Mouse (Mus musculus): ENCODE measurements around the gene Gse1. TPM values are rescaled to one million over a fixed set of nuclear protein-coding genes. Genes with fewer than 3 reads are reported as not detected.

The Gse1 gene
- polyA plus RNA-seq, 1 experiment: 70.4 TPM

DNA sequence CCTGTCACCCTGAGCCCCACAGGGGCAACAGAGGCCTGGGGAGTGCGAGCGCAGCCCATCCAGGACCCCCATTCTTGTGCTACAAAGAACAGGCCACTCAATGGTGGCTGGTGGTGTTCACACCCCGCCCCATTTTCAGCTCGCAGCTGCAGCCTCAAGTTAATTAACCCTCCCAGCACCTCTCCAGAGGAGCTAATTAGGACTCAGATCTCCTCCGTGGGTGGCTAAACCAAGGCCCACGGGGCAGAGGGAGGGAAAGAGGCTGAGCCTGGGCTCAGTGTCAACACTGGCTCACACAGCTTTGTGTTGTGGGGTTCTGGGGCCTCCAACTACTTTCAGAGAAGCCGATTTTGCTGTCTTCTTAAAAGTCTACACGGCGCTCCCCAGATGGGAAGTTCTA lies 75.8 kb downstream of the Gse1 start:
- peak; percentile 95 for DNase-seq (ENCODE audit: low read depth)
- TF ChIP-seq CTCF (IDR thresholded peaks at IDR 0.05; ENCODE audit: borderline replicate concordance, extremely low read depth, insufficient read depth, insufficient read length) (no peak), POLR2A (IDR thresholded peaks at IDR 0.05; ENCODE audit: borderline replicate concordance, extremely low read depth, insufficient read depth, insufficient read length, poor library complexity, severe bottlenecking) (no peak)

- TF ChIP-seq CTCF (IDR thresholded peaks at IDR 0.05; ENCODE audit: borderline replicate concordance, extremely low read depth, insufficient read depth, insufficient read length) (no peak), POLR2A (IDR thresholded peaks at IDR 0.05; ENCODE audit: borderline replicate concordance, extremely low read depth, insufficient read depth, insufficient read length, poor library complexity, severe bottlenecking) (no peak)
- no peak for DNase-seq (ENCODE audit: low read depth)
Measured at GRCm38 (mm10) chr8:120305800-120306385, 77.6 kb downstream of the Gse1 start.

GRCm38 (mm10) chr8:120307103-120307502 lies 78.8 kb downstream of the Gse1 start:
- peak; percentile 94 for DNase-seq (ENCODE audit: low read depth)

GRCm38 (mm10) chr8:120307528-120307927 lies 79.3 kb downstream of the Gse1 start:
- peak; percentile 61 for DNase-seq (ENCODE audit: low read depth)
- TF ChIP-seq POLR2A (IDR thresholded peaks at IDR 0.05; ENCODE audit: borderline replicate concordance, extremely low read depth, insufficient read depth, insufficient read length, poor library complexity, severe bottlenecking): no peak
- no peak for TF ChIP-seq CTCF (IDR thresholded peaks at IDR 0.05; ENCODE audit: borderline replicate concordance, extremely low read depth, insufficient read depth, insufficient read length)

More at GRCm38 (mm10) chr8:120307103-120307502, 78.8 kb downstream of the Gse1 start:
- TF ChIP-seq CTCF (IDR thresholded peaks at IDR 0.05; ENCODE audit: borderline replicate concordance, extremely low read depth, insufficient read depth, insufficient read length) (no peak), POLR2A (IDR thresholded peaks at IDR 0.05; ENCODE audit: borderline replicate concordance, extremely low read depth, insufficient read depth, insufficient read length, poor library complexity, severe bottlenecking) (no peak)

DNA sequence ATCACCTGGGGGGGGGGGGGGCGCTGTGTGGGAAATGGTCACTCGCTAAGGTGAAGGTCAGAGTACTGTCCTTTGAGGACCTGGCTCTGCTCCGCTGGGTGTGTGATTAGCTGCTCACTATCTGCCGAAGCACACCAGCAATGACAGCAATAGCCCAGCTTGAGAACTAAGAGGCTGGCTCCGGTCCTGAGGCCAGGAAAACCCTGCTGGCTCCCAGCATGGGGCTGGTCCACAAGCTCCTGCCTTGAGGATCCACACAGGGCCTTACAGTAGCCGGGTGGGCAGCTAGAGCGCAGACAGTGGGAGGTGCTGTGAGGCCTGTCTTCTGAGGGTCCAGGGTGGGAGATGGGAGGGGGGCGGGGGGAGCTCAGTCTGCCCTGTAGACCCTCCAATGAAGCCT lies 79.9 kb downstream of the Gse1 start:
- DNase-seq (ENCODE audit: low read depth): peak; percentile 54
- TF ChIP-seq CTCF (IDR thresholded peaks at IDR 0.05; ENCODE audit: borderline replicate concordance, extremely low read depth, insufficient read depth, insufficient read length) (no peak), POLR2A (IDR thresholded peaks at IDR 0.05; ENCODE audit: borderline replicate concordance, extremely low read depth, insufficient read depth, insufficient read length, poor library complexity, severe bottlenecking) (no peak)

DNA sequence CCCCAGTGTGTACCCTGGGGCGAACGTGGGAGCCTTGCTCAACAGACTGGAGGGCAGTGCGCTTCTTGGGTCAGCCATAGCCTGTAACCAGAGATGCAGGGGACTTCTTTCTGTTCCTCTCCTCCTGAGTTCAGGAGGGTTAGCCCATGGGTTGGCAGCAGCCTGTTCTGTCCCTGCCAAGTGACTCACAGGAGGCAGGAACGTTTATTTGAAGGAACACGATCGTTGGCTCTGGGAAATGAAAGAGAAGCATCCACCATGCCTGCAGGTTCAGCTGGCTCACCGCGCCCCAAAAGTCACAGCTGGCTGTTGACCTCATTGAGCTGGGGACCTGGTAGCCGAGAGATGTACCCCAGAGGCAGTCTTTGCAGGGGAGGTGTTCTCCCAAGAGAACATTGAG lies 80.3 kb downstream of the Gse1 start:
- DNase-seq (ENCODE audit: low read depth): peak; percentile 80
- TF ChIP-seq CTCF (IDR thresholded peaks at IDR 0.05; ENCODE audit: borderline replicate concordance, extremely low read depth, insufficient read depth, insufficient read length) (no peak), POLR2A (IDR thresholded peaks at IDR 0.05; ENCODE audit: borderline replicate concordance, extremely low read depth, insufficient read depth, insufficient read length, poor library complexity, severe bottlenecking) (no peak)

GRCm38 (mm10) chr8:120309326-120309725 lies 81.1 kb downstream of the Gse1 start:
- DNase-seq (ENCODE audit: low read depth): peak; percentile 96
- TF ChIP-seq CTCF (IDR thresholded peaks at IDR 0.05; ENCODE audit: borderline replicate concordance, extremely low read depth, insufficient read depth, insufficient read length) (no peak), POLR2A (IDR thresholded peaks at IDR 0.05; ENCODE audit: borderline replicate concordance, extremely low read depth, insufficient read depth, insufficient read length, poor library complexity, severe bottlenecking) (no peak)

DNA sequence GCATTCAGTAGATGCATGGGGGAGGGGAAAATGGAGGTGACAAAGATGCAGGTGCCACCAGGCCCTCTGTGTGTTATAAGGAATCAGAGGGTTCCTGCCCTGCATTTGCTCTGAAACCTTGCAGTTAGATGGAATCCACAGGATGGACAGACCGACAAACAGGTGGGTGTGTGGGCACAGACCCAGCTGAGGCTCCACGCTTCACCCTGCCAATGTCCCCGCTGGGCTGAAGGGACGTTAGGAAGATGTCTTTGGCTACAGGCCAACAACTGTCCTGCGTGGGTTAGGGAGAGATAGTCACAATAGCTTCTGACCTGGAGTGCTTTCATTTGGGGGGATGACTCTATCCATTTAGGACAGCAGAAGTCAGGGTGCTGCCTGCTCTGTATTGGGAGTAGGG lies 81.8 kb downstream of the Gse1 start:
- DNase-seq (ENCODE audit: low read depth): no peak
- TF ChIP-seq CTCF (IDR thresholded peaks at IDR 0.05; ENCODE audit: borderline replicate concordance, extremely low read depth, insufficient read depth, insufficient read length): no peak

GRCm38 (mm10) chr8:120312452-120312851 lies 84.2 kb downstream of the Gse1 start:
- no peak for TF ChIP-seq POLR2A (IDR thresholded peaks at IDR 0.05; ENCODE audit: borderline replicate concordance, extremely low read depth, insufficient read depth, insufficient read length, poor library complexity, severe bottlenecking)
- no peak for TF ChIP-seq CTCF (IDR thresholded peaks at IDR 0.05; ENCODE audit: borderline replicate concordance, extremely low read depth, insufficient read depth, insufficient read length)
- DNase-seq (ENCODE audit: low read depth): no peak

- DNase-seq (ENCODE audit: low read depth): no peak
- no peak for TF ChIP-seq POLR2A (IDR thresholded peaks at IDR 0.05; ENCODE audit: borderline replicate concordance, extremely low read depth, insufficient read depth, insufficient read length, poor library complexity, severe bottlenecking)
- no peak for TF ChIP-seq CTCF (IDR thresholded peaks at IDR 0.05; ENCODE audit: borderline replicate concordance, extremely low read depth, insufficient read depth, insufficient read length)
Measured at GRCm38 (mm10) chr8:120313674-120314073, 85.4 kb downstream of the Gse1 start.

GRCm38 (mm10) chr8:120314932-120315331 lies 86.7 kb downstream of the Gse1 start:
- no peak for DNase-seq (ENCODE audit: low read depth)
- TF ChIP-seq POLR2A (IDR thresholded peaks at IDR 0.05; ENCODE audit: borderline replicate concordance, extremely low read depth, insufficient read depth, insufficient read length, poor library complexity, severe bottlenecking) (no peak), CTCF (IDR thresholded peaks at IDR 0.05; ENCODE audit: borderline replicate concordance, extremely low read depth, insufficient read depth, insufficient read length) (no peak)

- TF ChIP-seq POLR2A (IDR thresholded peaks at IDR 0.05; ENCODE audit: borderline replicate concordance, extremely low read depth, insufficient read depth, insufficient read length, poor library complexity, severe bottlenecking): no peak
- peak; percentile 33; the same call in 1 of the 2 replicates for TF ChIP-seq CTCF (IDR thresholded peaks at IDR 0.05; ENCODE audit: borderline replicate concordance, extremely low read depth, insufficient read depth, insufficient read length)
- no peak for DNase-seq (ENCODE audit: low read depth)
Measured at GRCm38 (mm10) chr8:120315644-120316043, 87.4 kb downstream of the Gse1 start.

Data from brain, embryonic 14.5 days (tissue).